Mouse (Mus musculus) frontal cortex, postnatal 25 days (tissue): ENCODE measurements around the gene Slfn4.
"Not testable (repeated sequence)": the region's sequence is repeated elsewhere in the genome, so short reads cannot be mapped to it uniquely, and the experiment has no call there.

ENCODE experiments used
- DNase-seq, 2 experiments: peaks; one replicate each; pipeline ENCODE4 v3.0.0; 2022; ENCODE audit warnings: low spot score in 2 of 2

Slfn4 gene

DNA sequence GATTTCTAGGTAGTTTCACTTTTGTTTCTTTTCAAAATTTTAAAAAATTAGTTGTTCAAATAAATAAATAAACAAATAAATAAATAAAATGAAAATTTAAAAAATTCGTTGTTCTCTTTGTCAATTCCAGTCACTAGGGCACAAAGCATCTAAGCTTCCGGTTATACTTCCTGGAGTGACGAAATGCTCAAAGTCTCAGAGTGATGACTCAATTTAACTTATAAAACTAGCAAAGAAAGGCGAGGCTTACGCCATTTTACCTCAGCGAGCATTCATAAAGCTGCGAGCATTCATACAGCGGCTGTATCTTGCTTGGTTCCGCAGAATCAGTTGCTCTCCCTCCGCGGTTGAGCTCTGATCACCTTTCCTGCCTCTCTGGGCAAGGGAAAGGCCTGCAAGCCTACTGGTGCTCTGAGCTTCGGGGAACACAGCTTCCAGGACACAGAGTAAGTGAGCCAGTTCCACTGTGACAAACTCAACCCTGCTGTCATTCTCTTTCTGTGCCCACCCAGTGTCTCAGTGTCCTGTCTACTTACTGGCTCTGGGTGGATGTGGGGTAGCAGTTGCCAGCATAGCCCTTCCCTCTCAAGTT, at the start of gene Slfn4:
Gene Slfn4 (plus strand): TSS at position 239 of the 592 bp plus-strand sequence.
- no peak for DNase-seq

DNA sequence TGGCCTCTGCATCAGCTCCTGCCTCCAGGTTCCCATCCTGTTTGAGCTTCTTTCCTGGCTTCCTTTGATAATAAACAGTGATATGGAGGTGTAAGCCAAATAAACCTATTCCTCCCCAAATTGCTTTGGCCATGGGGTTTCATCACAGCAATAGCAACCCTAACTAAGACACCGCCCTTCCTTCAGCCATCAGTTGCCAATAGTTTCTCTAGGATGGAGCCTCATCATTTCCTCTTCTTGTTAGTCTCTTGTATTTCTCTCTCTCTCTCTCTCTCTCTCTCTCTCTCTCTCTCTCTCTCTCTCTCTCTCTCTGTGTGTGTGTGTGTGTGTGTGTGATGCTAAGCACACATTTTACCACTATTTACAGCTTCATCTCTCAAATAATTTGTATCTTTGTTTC, 49.4 kb upstream of the Slfn4 start:
- DNase-seq = not testable (repeated sequence)

DNA sequence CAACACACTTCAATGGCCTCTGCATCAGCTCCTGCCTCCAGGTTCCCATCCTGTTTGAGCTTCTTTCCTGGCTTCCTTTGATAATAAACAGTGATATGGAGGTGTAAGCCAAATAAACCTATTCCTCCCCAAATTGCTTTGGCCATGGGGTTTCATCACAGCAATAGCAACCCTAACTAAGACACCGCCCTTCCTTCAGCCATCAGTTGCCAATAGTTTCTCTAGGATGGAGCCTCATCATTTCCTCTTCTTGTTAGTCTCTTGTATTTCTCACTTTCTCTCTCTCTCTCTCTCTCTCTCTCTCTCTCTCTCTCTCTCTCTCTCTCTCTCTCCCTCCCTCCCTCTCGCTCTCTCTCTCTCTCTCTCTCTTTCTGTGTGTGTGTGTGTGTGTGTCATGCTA, 37.7 kb upstream of the Slfn4 start:
- DNase-seq = not testable (repeated sequence)

DNA sequence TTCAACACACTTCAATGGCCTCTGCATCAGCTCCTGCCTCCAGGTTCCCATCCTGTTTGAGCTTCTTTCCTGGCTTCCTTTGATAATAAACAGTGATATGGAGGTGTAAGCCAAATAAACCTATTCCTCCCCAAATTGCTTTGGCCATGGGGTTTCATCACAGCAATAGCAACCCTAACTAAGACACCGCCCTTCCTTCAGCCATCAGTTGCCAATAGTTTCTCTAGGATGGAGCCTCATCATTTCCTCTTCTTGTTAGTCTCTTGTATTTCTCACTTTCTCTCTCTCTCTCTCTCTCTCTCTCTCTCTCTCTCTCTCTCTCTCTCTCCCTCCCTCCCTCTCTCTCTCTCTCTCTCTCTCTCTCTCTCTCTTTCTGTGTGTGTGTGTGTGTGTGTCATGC, 26.0 kb upstream of the Slfn4 start:
- DNase-seq = not testable (repeated sequence)

DNA sequence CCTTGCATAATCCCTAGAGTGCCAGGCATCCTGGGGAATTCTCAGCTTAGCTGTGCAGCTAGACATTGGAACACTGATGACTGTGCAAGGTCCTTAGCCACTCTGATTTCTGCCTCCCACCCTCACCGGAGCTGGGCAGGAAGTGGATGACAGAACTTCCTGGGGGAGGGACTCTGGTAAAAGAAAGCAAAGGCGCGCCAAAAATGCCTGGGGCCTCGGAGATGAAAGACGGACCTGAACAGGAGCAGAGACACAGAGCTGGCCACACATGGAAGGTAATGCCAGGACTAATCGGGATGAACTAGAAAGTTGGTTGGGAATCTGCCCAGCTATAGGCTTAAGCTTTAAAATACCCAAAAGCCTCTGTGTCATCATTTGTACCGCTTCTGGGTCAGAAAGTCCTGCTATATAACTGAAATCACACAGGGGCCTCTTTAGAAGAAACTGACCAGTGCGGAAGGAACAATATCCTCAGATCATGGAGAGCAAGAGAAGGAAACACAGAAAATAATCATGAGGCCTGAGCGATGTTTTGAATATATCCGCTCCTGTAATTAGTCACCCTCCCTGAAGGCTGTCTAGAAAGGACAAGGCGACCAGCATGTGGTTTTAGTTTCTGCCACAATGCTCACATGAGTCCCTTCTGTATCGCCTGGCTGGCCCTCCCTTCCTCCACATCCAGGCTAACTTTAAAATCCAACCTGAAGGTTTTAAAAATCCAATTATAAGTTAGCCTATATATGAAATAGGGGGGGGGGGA, 16.3 kb downstream of the Slfn4 start, which contains the start of gene Slfn3:
Gene Slfn3 (plus strand): TSS at position 197 of the 760 bp plus-strand sequence.
- DNase-seq = no peak

DNA sequence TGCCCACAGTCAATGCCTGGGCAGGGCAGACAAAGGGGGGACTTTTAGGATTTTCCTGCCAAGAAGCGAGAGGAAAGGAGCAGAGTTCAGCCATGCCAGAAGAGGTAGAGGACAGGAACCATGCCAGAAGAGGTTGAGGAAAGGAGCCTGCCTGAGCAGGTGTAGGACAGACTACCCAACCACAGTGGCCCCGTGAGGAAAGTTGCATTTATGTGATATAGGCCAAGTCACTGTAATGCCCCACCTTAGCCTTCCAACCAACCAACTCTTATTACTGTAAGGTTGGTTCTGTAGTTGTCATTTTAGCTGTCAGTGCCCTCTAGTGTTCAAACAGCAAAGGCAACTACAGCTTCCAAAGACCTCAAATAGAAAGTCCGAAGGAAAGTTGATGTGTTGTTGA, 17.0 kb downstream of the Slfn4 start:
- no peak for DNase-seq

DNA sequence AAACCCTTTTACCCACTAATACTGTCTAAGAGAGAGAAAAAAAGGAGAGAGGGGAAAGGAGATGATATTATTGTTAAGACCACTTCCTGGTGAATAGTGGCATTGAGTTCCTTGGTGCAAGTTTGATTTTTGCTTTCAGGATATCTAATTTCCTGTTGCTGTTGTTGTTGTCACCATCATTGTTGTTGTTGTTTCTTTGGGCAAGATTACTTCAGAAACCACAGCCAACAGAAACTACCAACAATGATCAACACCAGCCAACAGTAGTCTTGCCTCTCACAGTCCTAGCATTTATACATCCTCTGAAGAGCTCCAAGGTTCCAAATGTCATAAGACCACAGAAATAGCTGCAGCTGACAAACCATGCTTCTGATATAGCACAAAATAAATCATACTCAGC, 30.0 kb downstream of the Slfn4 start:
- no peak for DNase-seq

DNA sequence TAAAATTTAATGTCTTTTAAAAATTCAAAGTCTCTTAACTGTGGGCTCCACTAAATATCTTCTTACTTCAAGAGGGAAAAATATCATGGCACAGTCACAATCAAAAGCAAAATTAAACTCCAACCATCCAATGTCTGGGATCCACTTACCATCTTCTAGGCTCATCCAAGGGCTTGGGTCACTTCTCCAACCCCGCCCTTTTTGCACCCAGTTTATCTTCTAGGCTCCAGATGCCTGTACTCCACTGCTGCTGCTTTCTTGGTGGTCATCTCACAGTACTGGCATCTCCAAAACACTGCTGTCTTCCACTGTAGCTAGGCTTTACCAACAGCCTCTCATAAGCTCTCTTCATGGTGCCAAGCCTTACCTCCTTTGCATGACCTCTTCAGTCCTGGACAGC, 41.1 kb downstream of the Slfn4 start:
- DNase-seq = no peak

DNA sequence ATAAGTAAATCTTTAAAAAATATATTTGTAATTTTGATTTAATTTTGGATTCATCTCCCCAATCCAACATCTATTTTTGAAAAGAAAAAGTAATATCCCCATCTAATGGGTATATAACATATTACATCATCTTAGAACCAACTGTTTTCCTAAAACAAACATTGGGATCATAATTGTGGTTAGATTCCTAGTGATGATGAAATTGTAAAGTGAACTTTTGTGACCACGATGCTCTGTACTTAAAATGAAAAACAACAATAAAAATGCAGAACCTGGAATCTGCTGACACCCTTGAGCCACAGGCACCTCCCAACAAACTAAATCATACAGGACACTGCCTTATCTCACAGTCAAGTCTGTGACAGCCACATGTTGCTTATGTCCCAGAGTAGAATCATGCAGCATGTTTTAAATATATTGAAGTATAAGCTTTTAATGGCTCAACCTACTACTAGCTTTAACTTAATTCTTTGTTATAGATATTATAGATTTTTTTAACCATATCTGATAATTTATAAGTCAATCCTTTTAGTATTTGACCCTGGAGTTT, 46.4 kb downstream of the Slfn4 start:
- DNase-seq = no peak

DNA sequence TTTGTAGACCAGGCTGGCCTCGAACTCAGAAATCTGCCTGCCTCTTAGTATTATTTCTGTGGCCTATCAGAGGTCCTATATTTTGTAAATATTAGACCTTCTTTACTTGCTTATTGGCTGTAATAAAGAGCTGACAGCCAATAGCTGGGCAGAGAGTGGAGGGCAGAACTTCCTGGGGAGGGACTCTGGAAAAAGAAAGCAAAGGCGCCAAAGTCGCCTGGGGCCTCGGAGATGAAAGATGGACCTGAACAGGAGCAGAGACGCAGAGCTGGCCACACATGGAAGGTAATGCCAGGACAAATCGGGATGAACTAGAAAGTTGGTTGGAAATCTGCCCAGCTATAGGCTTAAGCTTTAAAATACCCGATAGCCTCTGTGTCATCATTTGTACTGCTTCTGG, 48.4 kb downstream of the Slfn4 start:
- no peak for DNase-seq

DNA sequence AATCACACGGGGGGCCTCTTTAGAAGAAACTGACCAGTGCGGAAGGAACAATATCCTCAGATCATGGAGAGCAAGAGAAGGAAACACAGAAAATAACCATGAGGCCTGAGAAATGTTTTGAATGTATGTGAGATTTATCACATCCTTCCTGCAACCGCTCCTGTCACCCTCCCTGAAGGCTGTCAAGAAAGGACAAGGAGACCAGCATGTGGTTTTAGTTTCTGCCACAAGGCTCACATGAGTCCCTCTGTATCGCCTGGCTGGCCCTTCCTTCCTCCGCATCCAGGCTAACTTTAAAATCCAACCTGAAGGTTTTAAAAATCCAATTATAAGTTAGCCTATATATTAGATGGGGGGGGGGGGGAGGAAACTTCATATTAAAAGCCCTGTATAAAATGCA, 48.8 kb downstream of the Slfn4 start:
- not testable (repeated sequence) for DNase-seq

DNA sequence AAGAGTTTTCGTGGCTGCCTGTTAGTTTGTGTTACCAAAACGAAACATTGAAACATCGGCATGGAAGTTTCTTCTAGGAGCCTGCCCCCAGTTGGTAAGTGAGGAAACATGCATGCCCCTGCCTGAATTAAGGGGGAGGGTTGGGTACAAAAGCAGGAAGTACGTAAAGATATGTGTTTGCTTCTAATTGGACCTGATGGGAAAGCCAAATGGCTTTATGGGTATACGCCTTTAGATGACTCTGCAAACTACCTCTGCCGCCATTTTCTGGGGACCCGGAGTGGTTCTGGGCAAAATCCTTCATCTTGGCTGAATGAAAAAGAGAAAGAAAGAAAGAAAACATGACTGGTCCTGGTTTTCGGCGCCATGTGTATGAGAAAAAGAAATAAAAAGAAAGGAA, 49.2 kb downstream of the Slfn4 start:
- DNase-seq = no peak

DNA sequence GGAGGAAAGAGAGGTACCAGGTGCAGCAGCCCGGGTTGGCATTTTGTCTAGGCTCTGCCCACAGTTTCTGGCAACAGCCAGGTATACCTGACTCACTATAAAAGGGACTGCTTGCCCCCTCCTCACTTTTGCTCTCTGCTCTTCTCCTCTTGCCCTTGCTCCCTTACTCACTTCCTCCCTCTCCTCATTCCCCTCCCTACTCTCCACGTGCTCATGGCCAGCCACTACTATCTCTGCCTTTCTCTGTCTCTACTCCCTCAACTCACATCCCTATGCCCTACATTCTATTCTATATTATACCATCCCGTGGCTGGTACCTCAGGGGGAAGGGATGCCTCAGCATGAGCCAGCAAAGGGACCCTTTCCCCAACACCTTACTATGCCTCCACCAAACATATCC, 49.8 kb downstream of the Slfn4 start:
- no peak for DNase-seq

DNA sequence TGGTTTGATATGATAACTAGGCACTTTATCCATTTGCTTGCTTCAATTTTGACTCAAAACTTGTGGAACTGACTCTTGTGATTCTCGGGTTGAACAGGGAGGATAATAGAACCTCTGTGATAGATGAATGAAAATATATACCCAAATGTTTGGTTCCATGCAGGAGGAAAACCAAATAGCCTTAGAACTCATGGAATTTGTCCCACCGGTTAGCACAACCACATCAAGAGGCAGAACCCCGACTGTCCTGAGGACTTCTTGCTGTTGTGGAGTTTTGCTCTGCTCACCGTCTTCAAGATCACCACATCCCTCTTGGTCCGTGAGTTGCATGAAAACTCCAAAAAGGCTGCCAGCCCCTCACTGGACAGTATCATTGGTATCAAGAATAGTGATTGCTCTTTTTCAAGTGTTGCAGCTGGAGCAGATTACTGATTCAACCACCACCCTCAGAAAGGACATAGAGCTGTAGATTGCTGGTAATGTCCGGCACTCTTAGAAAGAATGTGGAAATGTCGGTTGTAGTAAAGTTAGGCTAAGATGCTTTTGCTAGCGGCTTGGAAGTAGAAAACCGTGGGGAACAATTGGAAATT, 50.5 kb downstream of the Slfn4 start:
- no peak for DNase-seq

DNA sequence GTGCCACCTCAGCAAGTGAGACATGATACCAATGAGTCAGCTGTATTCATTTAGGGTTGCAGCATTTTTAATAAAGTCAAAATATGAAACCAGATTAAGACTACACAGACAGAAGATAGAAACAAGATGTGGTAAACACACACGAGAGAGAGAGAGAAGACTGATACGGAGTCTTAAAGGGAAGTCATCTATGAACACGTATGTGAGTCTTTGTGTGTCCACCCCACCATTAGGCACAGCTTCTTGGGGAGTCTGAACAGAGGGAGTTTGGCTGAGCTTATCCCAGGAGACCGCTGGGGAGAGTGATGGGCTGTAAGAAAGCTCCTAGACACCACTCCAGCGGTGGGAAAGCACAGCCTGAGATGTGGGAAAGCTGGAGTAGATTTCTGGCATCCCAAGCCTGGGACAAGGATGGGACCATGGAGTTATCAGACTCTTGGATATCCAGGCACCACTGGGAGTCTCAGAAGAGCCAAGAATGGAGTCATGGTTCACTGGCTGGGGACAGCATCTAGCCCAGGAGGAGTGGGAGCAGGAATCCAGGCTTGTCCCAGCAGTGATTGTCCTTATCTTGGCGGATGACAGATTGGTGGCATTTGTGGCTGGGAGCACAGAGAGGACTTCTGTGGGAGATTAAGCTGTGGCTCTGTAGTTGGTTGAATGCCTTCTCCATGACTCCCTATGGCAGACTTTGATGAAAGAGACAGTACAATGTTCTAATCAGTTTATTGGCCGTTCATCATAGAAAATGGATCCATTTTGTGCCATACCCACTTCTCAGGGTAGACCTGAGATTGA, 53.1 kb downstream of the Slfn4 start:
- DNase-seq = no peak

DNA sequence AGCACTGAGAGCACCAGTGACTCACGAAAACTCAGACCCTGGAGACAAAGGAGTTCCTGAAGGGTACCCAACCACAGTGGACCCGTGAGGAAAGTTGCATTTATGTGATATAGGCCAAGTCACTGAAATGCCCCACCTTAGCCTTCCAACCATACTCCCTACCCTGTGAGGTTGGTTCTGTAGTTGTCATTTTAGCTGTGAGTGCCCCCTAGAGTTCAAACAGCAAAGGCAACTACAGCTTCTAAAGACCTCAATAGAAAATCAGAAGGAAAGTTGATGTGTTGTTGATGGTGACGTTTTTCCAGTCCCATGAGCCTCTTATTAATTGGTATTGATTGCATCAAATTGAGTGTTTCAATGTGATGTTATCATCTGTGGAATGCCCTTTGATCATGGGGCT, 56.0 kb downstream of the Slfn4 start:
- DNase-seq = no peak

DNA sequence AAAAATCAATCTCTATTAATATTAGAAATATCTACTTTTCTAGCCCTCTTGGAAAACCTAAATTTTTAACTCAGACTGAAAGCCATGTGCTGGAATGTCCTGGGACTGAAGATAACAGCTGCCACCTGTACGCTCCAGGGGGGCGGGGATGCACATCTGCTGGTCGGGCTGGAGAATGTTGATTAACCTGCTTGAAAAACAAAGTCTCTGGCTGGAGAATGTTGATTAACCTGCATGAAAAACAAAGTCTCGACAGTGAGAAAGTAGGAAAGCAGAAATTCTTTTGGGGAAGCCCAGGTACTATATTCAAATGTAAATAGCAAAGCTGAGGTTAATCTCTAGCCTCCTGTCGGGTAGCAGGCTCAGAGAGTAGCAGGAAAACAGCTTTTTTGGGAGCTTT, 58.6 kb downstream of the Slfn4 start:
- DNase-seq = not testable (repeated sequence)

DNA sequence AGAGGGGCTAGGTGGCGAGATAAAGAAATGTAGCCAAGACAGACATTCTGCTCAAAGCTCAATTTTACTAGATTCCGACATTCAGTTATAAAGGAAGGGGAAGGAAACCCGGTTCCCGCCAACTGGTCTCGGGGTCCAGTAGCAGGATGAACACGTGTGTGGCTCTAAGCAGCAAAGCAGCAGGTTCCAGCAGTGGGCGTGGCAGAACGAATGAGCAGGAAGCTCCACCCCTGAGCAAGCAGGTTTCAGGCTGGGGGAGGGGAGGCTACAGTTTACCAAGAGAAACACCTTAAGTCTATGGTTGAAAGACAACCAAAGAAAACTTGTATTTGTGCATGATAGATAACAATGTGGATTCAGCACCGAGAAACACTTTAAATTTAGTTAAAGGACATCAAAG, 62.4 kb downstream of the Slfn4 start:
- DNase-seq = not testable (repeated sequence)

DNA sequence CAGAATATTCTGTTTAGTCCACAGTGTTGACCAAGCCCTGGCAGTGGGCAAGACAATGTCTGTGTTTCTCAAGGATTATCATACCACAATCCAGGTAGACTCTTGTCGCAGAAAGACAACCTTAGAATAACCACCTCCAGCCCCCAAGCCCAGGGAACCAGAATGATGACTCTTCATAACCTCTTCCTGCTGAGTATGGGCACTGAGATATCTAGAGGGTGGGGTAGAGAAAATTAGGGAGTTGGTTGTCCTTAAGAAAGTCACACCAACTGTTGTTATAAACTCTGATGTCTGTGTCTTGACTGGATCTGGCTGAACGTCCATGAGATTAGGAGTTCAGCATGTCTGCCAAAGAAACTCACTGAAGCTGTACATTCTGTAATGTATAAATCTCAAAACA, 63.4 kb downstream of the Slfn4 start:
- DNase-seq = no peak

DNA sequence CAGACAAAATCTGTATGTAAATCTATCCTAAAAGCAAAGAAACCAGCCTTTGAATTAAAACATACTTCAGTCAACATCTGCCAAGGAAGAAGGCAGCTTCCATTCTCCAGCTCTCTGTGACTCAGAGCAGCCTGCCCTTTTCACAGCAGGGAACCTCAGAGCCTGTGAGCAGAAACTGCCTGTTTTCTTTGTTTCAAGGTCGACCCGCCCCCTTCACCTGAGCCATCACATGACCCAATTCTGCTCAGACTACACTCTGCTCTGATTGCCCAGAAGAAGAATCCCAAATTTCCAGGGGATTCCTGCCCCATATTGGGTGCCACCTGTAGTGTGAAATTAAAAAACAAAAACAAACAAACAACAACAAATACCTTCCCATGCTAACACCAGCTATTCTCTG, 64.8 kb downstream of the Slfn4 start:
- no peak for DNase-seq
